Mouse (Mus musculus) yolk sac, embryonic 10.5 days (tissue): ENCODE measurements around the gene Gm9936.
"Not testable (repeated sequence)": the region's sequence is repeated elsewhere in the genome, so short reads cannot be mapped to it uniquely, and the experiment has no call there.

Experiments used
- DNase-seq: peaks from one replicate; pipeline ENCODE4 v3.0.0-alpha.2; 2017; ENCODE audit warnings: low spot score

Gene Gm9936

DNA sequence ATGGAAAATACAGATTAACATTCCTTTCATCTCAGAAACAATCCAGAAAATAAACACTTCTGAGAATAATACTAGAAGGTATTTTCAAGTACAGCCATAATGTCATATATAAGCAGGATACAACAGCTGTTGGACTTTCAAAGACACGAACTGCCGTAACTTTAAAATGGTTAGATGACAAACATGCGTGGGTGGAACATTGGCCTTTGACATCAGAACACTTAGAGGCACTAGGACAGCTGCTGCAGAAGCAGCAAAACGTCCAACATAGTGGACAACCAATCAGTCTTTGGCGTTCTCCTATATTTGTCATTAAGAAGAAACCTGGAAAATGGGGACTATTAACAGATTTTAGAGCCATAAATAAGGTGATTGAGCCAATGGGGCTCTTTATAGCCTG, 18.0 kb downstream of the Gm9936 start:
- not testable (repeated sequence) for DNase-seq

DNA sequence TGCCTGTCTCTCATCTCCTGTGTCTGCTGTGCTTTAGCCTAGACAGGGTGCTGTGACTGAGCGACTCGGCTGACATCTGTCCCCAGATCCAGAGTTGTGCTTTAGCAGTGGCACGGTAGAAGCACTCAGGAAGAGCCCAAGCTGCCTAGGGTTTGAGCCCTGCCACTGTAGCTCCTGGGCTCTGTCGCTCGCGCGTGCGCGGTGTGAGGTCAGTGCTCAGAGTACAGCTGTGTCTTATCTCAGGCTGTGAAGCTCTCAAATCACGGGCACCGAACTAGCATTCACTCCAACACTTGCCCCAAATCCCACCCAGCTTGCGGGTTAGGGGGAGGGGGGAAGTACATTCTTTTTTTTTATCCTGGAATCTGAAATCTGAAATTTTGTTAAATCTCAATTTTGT, 21.6 kb downstream of the Gm9936 start:
- DNase-seq: no peak

DNA sequence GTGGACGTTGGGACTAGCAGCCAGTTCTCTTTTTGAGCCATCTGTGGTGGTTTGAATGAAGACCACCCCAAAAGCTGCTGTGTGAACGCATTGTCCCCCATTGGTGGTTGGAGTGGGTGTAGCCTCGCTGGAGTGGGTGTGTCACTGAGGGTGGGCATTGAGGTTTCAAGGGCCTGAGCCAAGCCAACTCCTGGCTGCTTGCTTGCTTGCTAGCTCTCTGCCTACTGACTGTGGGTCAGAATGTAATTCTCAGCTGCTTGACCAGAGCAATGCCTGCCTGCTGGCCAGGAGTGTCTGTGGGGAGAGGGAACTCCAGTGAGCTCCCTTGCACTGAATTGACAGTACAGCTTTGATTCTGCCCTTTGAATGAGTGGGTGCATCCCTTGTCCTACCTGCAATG, 28.7 kb downstream of the Gm9936 start:
- no peak for DNase-seq

DNA sequence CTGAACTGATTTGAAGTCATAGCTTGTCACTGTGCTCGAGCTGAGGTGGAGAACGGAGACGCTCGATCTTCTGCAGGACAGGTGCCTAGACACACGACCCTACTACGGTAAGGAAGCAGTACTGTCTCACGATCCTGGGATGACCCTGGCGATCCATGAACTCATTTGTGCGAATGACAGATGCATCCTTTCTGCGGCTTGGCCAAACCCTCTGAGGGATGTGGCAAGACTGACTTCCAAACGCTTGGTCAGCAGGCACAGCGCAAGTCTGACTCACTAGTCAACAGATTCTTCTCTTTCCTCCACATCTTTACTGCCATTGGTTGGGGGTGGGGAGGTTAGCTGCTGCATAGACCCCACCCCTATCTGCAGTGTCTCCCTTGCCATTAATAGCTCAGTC, 31.1 kb downstream of the Gm9936 start:
- peak; percentile 29 for DNase-seq

DNA sequence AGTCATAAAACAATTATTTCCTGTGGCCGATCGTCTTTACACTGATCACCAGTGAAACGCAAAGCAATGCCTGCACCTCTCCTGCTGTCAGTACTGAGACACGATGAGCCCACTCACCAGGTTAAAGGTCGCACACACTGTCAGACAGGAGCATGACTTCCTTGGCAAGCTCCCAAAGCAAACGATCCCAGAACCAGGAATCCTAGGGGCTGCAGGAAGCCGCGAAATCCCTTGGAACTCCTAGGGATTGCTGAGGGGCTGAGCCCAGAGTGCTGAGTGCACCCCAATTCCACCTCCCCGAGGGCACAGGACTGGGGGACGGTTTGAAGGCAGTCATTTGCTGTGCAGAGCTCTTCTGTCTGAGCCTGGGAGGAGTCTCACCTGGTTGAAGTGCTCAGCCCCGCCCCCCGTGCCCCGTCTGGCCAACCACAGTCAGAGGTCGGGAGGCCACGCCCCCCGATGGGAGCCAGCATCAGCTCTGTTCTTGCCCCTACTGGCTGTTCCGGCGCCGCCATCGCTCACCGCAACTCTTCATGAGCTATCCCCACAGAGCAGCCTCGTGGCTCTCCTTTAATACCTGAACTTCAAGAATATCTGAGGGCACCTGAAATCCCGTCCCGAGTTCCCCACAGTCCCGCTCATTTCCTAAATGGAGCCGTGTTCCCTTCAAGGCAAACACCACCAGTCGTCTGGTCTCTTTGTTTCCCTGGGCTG, 32.3 kb downstream of the Gm9936 start:
- peak; percentile 95 for DNase-seq

DNA sequence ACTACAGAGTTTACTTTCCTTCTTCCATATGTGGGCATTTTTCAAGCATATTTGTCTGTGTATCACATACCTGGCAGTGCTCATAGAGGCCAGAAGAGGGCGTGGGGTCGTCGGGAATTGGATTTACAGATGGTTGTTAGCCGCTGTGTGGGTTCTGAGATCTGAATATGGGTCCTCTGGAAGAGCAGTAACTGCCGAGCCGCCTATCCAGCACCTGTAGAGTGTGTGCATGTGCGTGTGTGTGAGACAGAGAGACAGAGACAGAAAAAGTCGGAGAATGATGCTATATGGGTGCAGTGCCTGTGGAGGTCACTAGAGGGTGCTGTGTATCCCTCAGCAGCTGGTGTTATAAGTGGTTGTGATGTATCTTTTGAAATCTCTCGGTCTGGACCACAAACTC, 34.3 kb downstream of the Gm9936 start:
- peak; percentile 32 for DNase-seq

DNA sequence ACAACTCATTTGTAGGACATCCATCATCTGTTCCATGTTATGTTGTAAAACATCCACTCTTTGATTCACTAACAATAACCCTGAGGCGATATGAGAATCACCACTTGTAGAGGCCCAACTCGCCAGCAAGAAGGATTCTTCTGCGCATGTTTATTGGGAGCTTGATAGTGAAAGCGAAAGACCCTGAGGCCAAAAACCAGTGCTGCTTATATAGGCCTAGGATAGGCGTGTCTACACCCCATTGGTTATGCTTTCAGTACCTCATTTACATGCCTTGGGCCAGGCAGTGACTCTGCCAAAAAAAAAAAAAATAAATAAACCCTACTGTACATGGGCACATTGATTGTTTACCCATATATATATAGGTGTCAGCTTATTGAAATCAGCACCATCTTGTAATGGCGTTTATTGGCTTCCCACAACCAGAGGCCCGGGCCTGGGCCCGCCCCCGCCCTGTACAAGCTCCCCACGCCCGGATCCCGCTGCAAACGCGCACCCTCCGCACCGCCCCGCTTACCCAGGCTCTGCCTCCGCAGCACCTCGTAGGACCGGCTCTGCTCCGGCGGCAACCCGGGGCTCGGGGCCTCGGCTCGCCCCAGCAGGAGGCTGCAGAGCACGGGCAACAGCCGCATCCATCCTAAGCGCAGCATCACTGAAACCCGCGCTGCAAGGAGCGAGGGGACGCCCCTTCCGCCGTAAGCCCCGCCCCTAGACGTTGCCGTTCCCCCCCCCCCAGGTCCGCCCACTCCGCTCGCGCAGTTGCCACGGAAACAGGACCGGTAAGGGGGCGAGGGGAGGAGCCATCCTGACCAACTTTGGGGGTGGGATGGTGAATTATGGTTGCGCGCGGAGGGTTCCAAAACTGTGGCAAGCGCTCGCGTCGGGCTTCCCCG, 35.4 kb downstream of the Gm9936 start, which contains the start of gene 1500011B03Rik:
Gene 1500011B03Rik, minus strand, starts transcription at position 673 of the 893 bp plus-strand sequence.
- peak; percentile 84 for DNase-seq

DNA sequence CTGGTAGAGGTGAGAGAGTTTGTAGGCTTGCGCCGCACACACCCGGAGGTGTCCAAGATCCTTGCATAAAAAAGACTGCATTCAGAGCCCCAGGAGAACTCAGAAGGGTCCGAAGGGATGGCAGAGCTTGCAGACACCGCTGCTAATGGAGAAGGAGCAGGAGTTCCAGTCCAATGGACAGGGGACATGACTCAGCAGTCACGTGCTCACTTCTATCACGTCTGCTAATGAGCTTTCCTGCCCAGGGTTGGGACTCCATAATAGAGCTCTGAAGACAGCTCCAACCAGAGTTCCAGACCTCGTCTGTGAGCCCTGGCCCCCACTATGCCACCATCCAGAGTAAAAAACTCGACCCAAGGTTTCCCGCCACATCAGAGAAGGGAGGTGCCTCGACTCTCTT, 40.4 kb downstream of the Gm9936 start:
- no peak for DNase-seq

DNA sequence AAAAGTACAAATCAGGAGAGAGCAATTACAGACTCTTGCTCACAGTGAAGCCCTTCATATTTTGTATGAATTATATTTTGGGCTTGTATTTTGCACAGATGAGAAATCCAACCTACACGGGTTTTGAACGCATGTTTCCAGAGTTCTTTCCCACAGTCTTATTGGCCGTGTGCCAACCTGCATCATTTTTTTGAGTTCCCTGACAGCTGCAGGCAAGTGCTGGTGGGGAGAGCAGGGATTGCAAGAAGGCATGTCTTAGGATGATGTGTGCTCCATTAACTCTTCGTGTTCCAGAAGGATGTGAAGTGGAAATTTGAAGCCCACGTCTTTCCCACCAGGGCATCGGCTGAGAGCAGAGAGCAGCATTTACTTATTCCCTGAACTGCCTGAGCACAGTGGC, 41.9 kb downstream of the Gm9936 start:
- DNase-seq: no peak

DNA sequence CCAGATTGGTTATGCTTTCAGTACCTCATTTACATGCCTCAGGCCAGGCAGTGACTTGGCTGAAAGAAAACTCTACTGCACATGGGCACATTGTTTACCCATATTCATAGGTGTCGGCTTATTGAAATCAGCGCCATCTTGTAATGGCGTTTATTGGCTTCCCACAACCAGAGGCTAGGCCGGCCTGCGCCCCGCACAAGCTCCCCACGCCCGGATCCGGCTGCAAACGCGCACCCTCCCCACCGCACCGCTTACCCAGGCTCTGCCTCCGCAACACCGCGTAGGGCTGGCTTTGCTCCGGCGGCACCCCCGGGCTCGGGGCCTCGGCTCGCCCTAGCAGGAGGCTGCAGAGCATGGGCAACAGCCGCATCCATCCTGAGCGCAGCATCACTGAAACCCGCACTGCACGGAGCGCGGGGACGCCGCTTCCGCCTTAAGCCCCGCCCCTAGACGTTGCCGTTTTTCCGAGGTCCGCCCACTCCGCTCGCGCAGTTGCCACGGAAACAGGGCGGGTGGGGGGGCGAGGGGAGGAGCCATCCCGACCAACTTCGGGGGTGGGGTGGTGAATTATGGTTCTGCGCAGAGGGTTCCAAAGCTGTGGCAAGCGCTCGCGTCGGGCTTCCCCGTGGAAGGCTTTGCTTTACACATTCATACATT, 44.8 kb downstream of the Gm9936 start:
- DNase-seq: peak; percentile 85

DNA sequence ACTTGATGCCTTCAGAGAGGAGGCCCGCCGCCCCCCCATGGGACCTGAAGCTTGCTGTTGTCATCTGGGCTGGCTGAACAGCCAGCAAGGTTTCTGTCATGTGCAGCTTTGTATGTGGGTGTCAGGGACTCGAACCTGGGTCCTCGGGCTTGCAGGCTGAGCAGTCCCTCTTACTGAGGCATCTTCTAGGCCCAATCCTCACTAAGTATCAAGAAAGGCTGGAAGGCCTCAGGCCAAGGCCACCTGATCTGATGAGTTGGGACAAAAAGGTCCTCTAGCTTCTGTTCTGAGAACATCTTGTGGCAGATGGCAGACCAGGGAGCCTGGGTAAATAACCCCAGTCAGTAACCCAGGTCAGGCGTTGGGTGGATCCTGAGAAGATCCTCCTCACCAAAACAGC, 48.7 kb downstream of the Gm9936 start:
- DNase-seq: no peak

DNA sequence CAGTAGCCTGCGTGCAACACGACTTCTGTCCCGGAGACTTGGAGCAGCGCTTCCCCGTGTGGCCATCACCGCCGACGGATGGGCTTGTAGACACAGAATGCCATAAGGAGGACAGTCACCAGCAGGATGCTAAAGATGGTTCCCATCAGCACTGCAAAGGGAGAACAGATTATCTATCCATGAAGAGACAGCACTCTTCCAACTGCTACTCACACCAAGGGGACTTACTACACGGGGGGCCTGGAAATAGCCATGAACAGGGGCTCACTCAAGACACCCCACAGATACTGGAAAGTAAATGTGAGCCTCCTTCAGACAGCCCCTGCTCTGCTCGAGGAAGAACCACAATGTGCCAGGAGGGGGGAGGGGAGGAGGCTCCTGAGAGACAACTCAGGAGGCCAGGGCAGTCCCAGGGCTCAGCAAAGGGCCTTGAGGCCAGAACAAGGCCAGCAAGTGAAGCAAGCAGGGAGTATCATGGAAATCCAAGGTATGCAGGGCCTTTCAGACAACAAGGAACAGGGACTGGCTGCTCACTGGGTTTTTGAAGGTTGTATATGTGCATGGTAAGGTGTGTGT, 49.2 kb downstream of the Gm9936 start:
- no peak for DNase-seq

DNA sequence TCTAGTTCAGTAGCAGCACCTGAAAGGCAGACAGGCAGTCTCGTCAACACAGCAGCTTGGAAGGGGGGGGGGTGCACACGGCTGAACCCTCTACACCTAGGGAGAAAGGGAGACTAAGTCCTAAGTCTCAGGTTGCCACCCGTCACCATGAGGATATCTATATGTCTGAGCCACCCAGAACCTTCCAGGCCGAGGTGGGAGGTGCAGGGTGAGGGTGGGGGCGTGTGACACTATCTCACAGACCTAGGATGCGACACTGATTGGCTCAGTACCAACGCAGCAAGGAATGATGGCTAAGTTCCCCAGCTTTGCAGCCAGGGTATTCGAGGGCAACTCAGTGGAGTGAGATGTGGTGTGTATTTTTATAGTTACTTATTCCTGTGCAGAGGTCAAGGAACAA, 50.1 kb downstream of the Gm9936 start:
- DNase-seq: no peak

DNA sequence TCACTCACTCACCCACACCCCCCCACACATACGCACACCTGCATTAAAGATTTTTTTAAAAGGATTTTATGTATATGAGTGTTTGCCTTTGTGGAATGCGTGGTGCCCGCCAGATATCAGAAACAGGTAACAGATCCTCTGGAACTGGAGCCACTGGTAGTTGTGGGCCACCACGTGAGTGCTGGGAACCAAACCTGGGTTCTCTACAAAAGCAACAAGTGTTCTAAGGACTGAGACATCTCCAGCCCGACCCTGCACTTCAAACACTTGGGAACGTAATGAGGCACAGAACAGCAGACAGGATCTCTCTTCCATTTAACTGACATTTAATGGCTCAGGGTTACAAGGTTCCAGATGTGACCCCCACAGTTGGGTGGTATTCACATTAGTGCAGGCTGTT, 50.6 kb downstream of the Gm9936 start:
- no peak for DNase-seq

DNA sequence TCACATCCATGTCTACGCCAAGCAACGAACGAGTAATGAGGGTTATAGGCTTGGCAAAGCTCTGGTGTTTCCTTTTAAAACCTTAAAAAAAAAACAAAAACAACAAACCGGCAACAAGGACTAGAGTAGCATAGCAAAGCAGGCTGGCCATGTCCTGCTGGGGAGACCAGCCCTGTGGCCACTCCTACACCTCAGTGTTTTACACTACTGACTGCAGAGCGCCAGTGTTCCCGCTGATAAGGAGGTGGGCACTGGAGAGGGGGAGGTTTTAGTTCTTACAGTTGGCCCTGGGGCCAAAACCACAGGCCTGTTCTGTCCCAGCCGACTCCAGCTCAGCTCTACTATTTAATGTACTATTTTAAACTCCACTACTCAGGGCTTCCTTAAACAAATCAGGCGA, 51.0 kb downstream of the Gm9936 start:
- no peak for DNase-seq

DNA sequence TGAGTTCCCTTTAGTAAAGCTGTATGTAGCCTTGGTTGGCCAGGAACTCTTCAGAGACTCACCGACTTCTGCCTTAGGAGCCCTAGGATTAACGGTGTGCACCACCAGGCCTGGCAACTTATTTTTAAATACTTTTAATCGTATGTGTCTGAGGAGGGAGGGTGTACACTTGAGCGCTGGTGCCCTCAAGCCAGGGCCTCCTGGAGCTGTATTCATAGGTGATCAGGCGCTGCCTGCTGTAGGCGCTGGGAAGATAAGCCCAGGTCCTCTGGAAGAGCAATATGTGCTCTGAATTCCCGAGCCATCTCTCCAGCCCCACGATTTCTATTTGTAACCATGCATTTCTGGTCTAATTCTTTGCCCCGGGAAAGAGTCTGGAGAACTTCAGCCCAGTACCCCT, 51.4 kb downstream of the Gm9936 start:
- DNase-seq: no peak

DNA sequence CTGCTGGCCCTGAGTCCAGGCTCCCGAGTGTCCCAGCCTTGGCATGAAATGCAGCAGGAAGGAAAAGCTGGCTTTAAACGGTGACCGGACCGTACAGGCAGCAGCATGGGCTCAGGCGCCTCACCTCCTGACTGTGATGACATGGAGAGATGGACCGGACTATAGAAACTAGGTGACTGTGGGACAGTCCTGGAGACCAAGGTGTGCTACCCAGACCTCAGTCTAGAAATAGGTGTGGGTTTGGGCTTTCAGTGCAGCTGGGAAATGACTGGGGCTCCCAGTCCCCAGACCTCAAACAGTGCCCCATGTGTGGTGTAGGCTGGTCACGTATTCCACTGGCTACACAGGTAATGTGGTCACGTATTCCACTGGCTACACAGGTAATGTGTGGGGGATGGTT, 51.8 kb downstream of the Gm9936 start:
- no peak for DNase-seq
